Comparison of ENCODE assay signal across 23 mouse cellular contexts in the genomic region with DNA sequence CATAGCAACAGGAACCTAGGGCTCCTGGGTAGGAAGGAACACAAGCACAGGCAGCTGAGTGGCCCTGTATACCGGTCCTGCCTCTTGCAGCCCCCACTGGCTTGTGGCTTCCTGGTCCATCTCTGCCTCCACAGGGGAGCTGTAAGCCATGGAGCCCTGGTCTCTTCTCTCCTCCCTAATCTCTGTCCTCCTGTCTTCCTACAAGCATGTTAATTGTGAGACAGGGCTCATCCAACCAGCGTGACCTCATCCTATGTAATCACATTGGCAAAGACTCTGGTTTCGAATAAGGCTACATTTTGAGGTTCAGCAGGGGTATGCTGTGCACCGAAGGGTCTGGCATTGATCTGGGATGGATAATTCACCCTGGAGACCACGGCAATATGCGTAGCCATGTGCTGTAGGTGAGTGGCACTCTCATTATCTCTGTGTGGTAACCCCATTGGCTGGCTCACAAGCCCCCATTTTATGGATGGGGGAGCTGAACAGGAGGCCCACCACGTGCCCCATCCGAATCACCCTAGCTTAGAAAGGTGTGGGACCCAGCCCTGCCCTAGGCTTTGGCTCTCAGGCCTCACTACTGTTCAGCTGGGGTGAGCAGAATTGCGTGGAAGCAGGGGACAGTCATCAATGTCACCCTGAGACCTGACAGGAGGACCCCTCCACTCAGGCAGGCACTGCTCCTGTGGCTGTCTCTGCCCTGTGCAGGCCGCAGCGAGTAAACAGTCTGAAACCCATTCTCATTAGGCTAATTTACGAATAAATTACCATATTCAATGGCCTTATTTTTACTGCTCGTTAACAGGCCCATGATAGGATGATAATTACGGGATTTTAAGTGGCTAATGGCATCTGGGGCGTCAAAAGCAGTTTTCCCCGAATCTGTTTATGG. TPM values are rescaled to one million over a fixed set of nuclear protein-coding genes. Genes with fewer than 3 reads are reported as not detected.
DNase-seq lines count a peak whose midpoint lies in the region; ATAC-seq and TF ChIP-seq lines count a peak whose summit lies in the region.
"Had no signal": no experiment of that assay in that cellular context is flagged by ENCODE, and none has a peak within 500 bp of the region (broad histone marks: within the 10 kb centered on the region; RNA-seq: fewer than 3 reads in every experiment).

No protein-coding gene starts in this region.

- H3K36me3 ChIP-seq in forebrain, embryonic 10.5 days (replicated peaks): no peaks in the 10 kb centered on the region
- H3K36me3 ChIP-seq in forebrain, embryonic 15.5 days: no peaks in the 10 kb centered on the region
- H3K36me3 ChIP-seq in hindbrain, embryonic 16.5 days (ENCODE audit: control insufficient read depth, insufficient read depth, low read length): no peaks in the 10 kb centered on the region
- H3K36me3 ChIP-seq in midbrain, postnatal 0 days (ENCODE audit: insufficient read depth, low read length): no peaks in the 10 kb centered on the region
- H3K36me3 ChIP-seq: embryonic facial prominence, embryonic 13.5 days; G1E; heart, embryonic 12.5 days; limb, embryonic 12.5 days had no signal

- no peak overlapping the region for H3K4me2 ChIP-seq in forebrain, embryonic 15.5 days (replicated peaks)
- no peak overlapping the region for H3K4me2 ChIP-seq in hindbrain, embryonic 16.5 days (ENCODE audit: low read length)
- H3K4me2 ChIP-seq in midbrain, postnatal 0 days (ENCODE audit: low read depth, low read length, poor library complexity, severe bottlenecking): no peak overlapping the region
- H3K4me2 ChIP-seq: embryonic facial prominence, embryonic 13.5 days; heart, embryonic 12.5 days; limb, embryonic 12.5 days had no signal

- no peak for TF ChIP-seq CTCF in midbrain, postnatal 0 days (IDR thresholded peaks at IDR 0.05)

- H3K9me3 ChIP-seq in forebrain, embryonic 10.5 days: no peaks in the 10 kb centered on the region
- H3K9me3 ChIP-seq in forebrain, embryonic 15.5 days: no peaks in the 10 kb centered on the region
- no peaks in the 10 kb centered on the region for H3K9me3 ChIP-seq in hindbrain, embryonic 16.5 days (ENCODE audit: control insufficient read depth, low read length)
- no peaks in the 10 kb centered on the region for H3K9me3 ChIP-seq in midbrain, postnatal 0 days (ENCODE audit: low read length)
- H3K9me3 ChIP-seq: embryonic facial prominence, embryonic 13.5 days; heart, embryonic 12.5 days; limb, embryonic 12.5 days had no signal

- 19% methylated on average over 16 of the region's 16 CpGs for WGBS in forebrain, embryonic 10.5 days
- 8% methylated on average over 16 of the region's 16 CpGs for WGBS in forebrain, embryonic 15.5 days
- WGBS in hindbrain, embryonic 16.5 days: 19% methylated on average over 16 of the region's 16 CpGs
- WGBS in midbrain, postnatal 0 days: 24% methylated on average over 16 of the region's 16 CpGs

- peak overlapping the region; percentile 1; the same call in 1 of the 2 replicates for H3K4me3 ChIP-seq in forebrain, embryonic 10.5 days
- no peak overlapping the region for H3K4me3 ChIP-seq in forebrain, embryonic 15.5 days
- no peak overlapping the region for H3K4me3 ChIP-seq in hindbrain, embryonic 16.5 days (ENCODE audit: low read length)
- no peak overlapping the region for H3K4me3 ChIP-seq in midbrain, postnatal 0 days (ENCODE audit: low read depth, low read length)
- H3K4me3 ChIP-seq: embryonic facial prominence, embryonic 13.5 days; heart, embryonic 12.5 days; layer of hippocampus, adult 2 months; limb, embryonic 12.5 days had no signal

- peaks cover 36% of the 10 kb centered on the region for H3K4me1 ChIP-seq in forebrain, embryonic 10.5 days
- peaks cover 34% of the 10 kb centered on the region for H3K4me1 ChIP-seq in forebrain, embryonic 15.5 days
- peaks cover 24% of the 10 kb centered on the region for H3K4me1 ChIP-seq in hindbrain, embryonic 16.5 days (ENCODE audit: control insufficient read depth, insufficient read depth, low read depth, low read length)
- 0 out of 2 replicates have a peak, but pooled peaks cover 5% of the 10 kb centered on the region for H3K4me1 ChIP-seq in midbrain, postnatal 0 days (ENCODE audit: insufficient read depth, low read length)

- peak; percentile 89 for ATAC-seq in forebrain, embryonic 15.5 days (replicated peaks)
- ATAC-seq in hindbrain, embryonic 16.5 days: peak; percentile 65
- ATAC-seq in midbrain, postnatal 0 days (ENCODE audit: low FRiP score): no peak
- no peak for ATAC-seq in monocyte, adult 5-6 weeks (replicated peaks; ENCODE audit: insufficient number of reproducible peaks, low FRiP score, low TSS enrichment, poor library complexity, severe bottlenecking)

- H3K27me3 ChIP-seq in forebrain, embryonic 10.5 days (ENCODE audit: poor library complexity, severe bottlenecking): peaks cover 75% of the 10 kb centered on the region
- H3K27me3 ChIP-seq in forebrain, embryonic 15.5 days: no peaks in the 10 kb centered on the region
- no peaks in the 10 kb centered on the region; the same call in 1 of the 2 replicates for H3K27me3 ChIP-seq in hindbrain, embryonic 16.5 days (replicated peaks; ENCODE audit: control insufficient read depth, insufficient read depth, low read length)
- no peaks in the 10 kb centered on the region for H3K27me3 ChIP-seq in midbrain, postnatal 0 days (ENCODE audit: insufficient read depth, low read length)

- peak overlapping the region; percentile 32; the same call in 1 of the 2 replicates for H3K27ac ChIP-seq in forebrain, embryonic 10.5 days
- peak overlapping the region; percentile 96 for H3K27ac ChIP-seq in forebrain, embryonic 15.5 days (replicated peaks)
- H3K27ac ChIP-seq in hindbrain, embryonic 16.5 days (ENCODE audit: low read depth, low read length): peak overlapping the region; percentile 36; the same call in 1 of the 2 replicates
- peak overlapping the region; percentile 40; the same call in 1 of the 2 replicates for H3K27ac ChIP-seq in midbrain, postnatal 0 days (ENCODE audit: low read depth, low read length)
- H3K27ac ChIP-seq: embryonic facial prominence, embryonic 13.5 days; limb, embryonic 12.5 days; liver, embryonic 14.5 days had no signal

- H3K9ac ChIP-seq in forebrain, embryonic 15.5 days (replicated peaks): no peak overlapping the region
- 0 out of 2 replicates have a peak overlapping the region, but pooled peaks have one; percentile 22 for H3K9ac ChIP-seq in hindbrain, embryonic 16.5 days (ENCODE audit: low read depth, low read length)
- H3K9ac ChIP-seq in midbrain, postnatal 0 days (replicated peaks; ENCODE audit: low read length, poor library complexity, severe bottlenecking): no peak overlapping the region
- H3K9ac ChIP-seq: embryonic facial prominence, embryonic 13.5 days; heart, embryonic 12.5 days; limb, embryonic 12.5 days; liver, embryonic 14.5 days had no signal

- DNase-seq in forebrain, embryonic 10.5 days (ENCODE audit: extremely low spot score, low spot score): no peak
- DNase-seq in midbrain, postnatal 0 days (ENCODE audit: low spot score): no peak
- no peak for DNase-seq in Muller cell, postnatal 12 days (ENCODE audit: inconsistent ontology term)
- no peak for DNase-seq in MN1 (ENCODE audit: low spot score)
- DNase-seq: adrenal gland, adult 8-10 months; cerebellum, adult 18-20 months; gastrocnemius, postnatal 36 days; kidney, adult 2 months; lung, postnatal 14 days; thymus, postnatal 4 days had no signal

RNA-seq across cellular contexts. Expression of gene Gm26897, which starts 6.9 kb away (rescaled TPM):
- not detected in 2 replicates for polyA plus RNA-seq in forebrain, embryonic 10.5 days (2016; fragmentation: Nextera tagmentation; extraction: Ambion mirVana)
- polyA plus RNA-seq in forebrain, embryonic 15.5 days (2015; fragmentation: Nextera tagmentation; extraction: Ambion mirVana): not detected in 2 replicates
- polyA plus RNA-seq in hindbrain, embryonic 16.5 days (2015; fragmentation: Nextera tagmentation; extraction: Ambion mirVana): not detected in 2 replicates
- total RNA-seq in midbrain, postnatal 0 days (2014; rRNA removed): not detected in 2 replicates
- polyA plus RNA-seq in midbrain, postnatal 0 days (2015; fragmentation: Nextera tagmentation; extraction: Ambion mirVana): not detected in 2 replicates
- not detected in 3 replicates for total RNA-seq in monocyte, adult 5-6 weeks (2017)
- total RNA-seq: adrenal gland, adult 8-10 months; common myeloid progenitor, adult 5-6 weeks; G1E; gastrocnemius, postnatal 36 days; layer of hippocampus, adult 2 months; left cerebral cortex, adult 18-20 months had no signal
- polyA plus RNA-seq: embryonic facial prominence, embryonic 13.5 days; frontal cortex, adult 2 months; G1E; heart, embryonic 12.5 days; kidney, adult 2 months; limb, embryonic 12.5 days; liver, embryonic 14.5 days; testis, adult 2 months had no signal

Comparison
In these comparisons a context has a peak if more than half of its experiments do, and no peak if none do; other contexts are left out.
1. H3K27ac ChIP-seq: peak in every context shown above with its lines; median percentile 96 in forebrain, embryonic 15.5 days; 40 in midbrain, postnatal 0 days; 36 in hindbrain, embryonic 16.5 days; 32 in forebrain, embryonic 10.5 days.
2. ATAC-seq: peak in forebrain, embryonic 15.5 days (single experiment) and hindbrain, embryonic 16.5 days (single experiment); none in midbrain, postnatal 0 days (single experiment) and monocyte, adult 5-6 weeks (single experiment).